9 mouse cellular contexts compared by ENCODE assay signal in the genomic region with DNA sequence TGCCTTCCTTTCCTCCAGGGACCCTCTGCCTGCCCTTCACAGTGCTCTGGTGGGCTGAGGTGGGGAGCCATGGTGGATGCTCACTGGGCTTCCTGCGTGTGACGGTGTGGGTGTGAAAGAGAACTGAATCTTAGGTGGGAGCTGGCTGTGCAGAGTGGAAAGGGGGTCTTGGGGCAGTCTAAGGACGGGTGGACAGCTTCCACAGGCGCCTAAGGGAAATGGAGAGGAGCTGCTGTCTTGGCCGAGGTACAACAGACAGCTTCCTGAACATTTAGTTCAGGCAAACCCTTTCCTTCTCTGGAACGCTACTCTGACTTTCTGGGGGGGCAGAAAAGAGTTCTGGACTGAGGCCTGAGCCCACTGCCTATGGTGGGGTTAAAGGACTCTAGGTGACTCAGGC. TPM values are rescaled to one million over a fixed set of nuclear protein-coding genes. Genes with fewer than 3 reads are reported as not detected.
DNase-seq lines count a peak whose midpoint lies in the region; ATAC-seq and TF ChIP-seq lines count a peak whose summit lies in the region.
"Had no signal": no experiment of that assay in that cellular context is flagged by ENCODE, and none has a peak within 500 bp of the region (broad histone marks: within the 10 kb centered on the region; RNA-seq: fewer than 3 reads in every experiment).

No protein-coding gene starts in this region.

- no peaks in the 10 kb centered on the region for H3K79me2 ChIP-seq in myocyte (ENCODE audit: control insufficient read depth, insufficient read depth)

- H3K27ac ChIP-seq in gastrocnemius, adult 2 months = peak overlapping the region; percentile 100
- H3K27ac ChIP-seq in intestine, embryonic 15.5 days = 0 out of 2 replicates have a peak overlapping the region, but pooled peaks have one; percentile 74

- 61% methylated on average over 6 of the region's 6 CpGs for WGBS in intestine, embryonic 15.5 days

- peak overlapping the region; percentile 75 for H3K4me2 ChIP-seq in intestine, embryonic 15.5 days (replicated peaks)
- H3K4me2 ChIP-seq in myocyte (ENCODE audit: low read depth) = peak overlapping the region; percentile 94

- intact Hi-C loops in gastrocnemius, adult 2 months (cut with DNase I) = no loop called here

- peaks cover 64% of the 10 kb centered on the region for H3K4me1 ChIP-seq in megakaryocyte, embryonic 14.5 days
- H3K4me1 ChIP-seq in intestine, embryonic 15.5 days (replicated peaks) = peaks cover 30% of the 10 kb centered on the region

- H3K27me3 ChIP-seq in megakaryocyte, embryonic 14.5 days (replicated peaks) = no peaks in the 10 kb centered on the region
- H3K27me3 ChIP-seq in intestine, embryonic 15.5 days (replicated peaks) = no peaks in the 10 kb centered on the region
- no peaks in the 10 kb centered on the region for H3K27me3 ChIP-seq in myocyte (ENCODE audit: control insufficient read depth, insufficient read depth, insufficient read length)

- peaks cover 26% of the 10 kb centered on the region for H3K36me3 ChIP-seq in megakaryocyte, embryonic 14.5 days (replicated peaks; ENCODE audit: low read length)
- H3K36me3 ChIP-seq in intestine, embryonic 15.5 days = peaks cover 3% of the 10 kb centered on the region
- H3K36me3 ChIP-seq in myocyte (ENCODE audit: control insufficient read depth, insufficient read depth) = no peaks in the 10 kb centered on the region

- ATAC-seq in megakaryocyte, adult 5-6 weeks (ENCODE audit: poor library complexity, severe bottlenecking) = no peak
- ATAC-seq in intestine, embryonic 15.5 days = no peak

- TF ChIP-seq POLR2A in myocyte (IDR thresholded peaks at IDR 0.05; ENCODE audit: insufficient read length, low read depth) = no peak

- H3K9me3 ChIP-seq in megakaryocyte, embryonic 14.5 days = no peaks in the 10 kb centered on the region
- H3K9me3 ChIP-seq in intestine, embryonic 15.5 days = no peaks in the 10 kb centered on the region

- no peak overlapping the region; the same call in 1 of the 2 replicates for H3K9ac ChIP-seq in intestine, embryonic 15.5 days

- no peak for DNase-seq in gastrocnemius, adult 2 months
- DNase-seq in gastrocnemius, postnatal 10 days = no peak
- no peak for DNase-seq in layer of hippocampus, adult 18-20 months (ENCODE audit: low spot score in 2 of 2)
- no peak for DNase-seq in B cell, adult 2 months
- DNase-seq: cerebellum, postnatal 36 days had no signal

- H3ac ChIP-seq in myocyte (ENCODE audit: control insufficient read depth, insufficient read length) = no peak overlapping the region

- no peak for TF ChIP-seq CTCF in gastrocnemius, adult 2 months (IDR thresholded peaks at IDR 0.05)

- H3K4me3 ChIP-seq in gastrocnemius, adult 2 months = peak overlapping the region; percentile 88
- peak overlapping the region; percentile 95 for H3K4me3 ChIP-seq in megakaryocyte, embryonic 14.5 days (replicated peaks)
- 0 out of 2 replicates have a peak overlapping the region, but pooled peaks have one; percentile 5 for H3K4me3 ChIP-seq in intestine, embryonic 15.5 days (replicated peaks)
- H3K4me3 ChIP-seq in myocyte = no peak overlapping the region

TF ChIP-seq in myocyte, 11 proteins besides CTCF, POLR2A, EP300 and RAD21:
- no peak for TF ChIP-seq CEBPB (IDR thresholded peaks at IDR 0.05; ENCODE audit: insufficient read depth, poor library complexity, severe bottlenecking)
- TF ChIP-seq MYOD1 (IDR thresholded peaks at IDR 0.05; ENCODE audit: control insufficient read depth in 1 of 3, insufficient read length in 2 of 3, low read depth in 2 of 3) = no peak
- no peak for TF ChIP-seq MYOG (IDR thresholded peaks at IDR 0.05; ENCODE audit: control insufficient read depth in 1 of 3, insufficient read depth in 1 of 3, insufficient read length in 2 of 3, low read depth in 2 of 3)
- TF ChIP-seq MAX (IDR thresholded peaks at IDR 0.05; ENCODE audit: low read depth) = no peak
- no peak for TF ChIP-seq TCF12 (IDR thresholded peaks at IDR 0.05; ENCODE audit: insufficient read depth, poor library complexity, severe bottlenecking)
- TF ChIP-seq SRF (IDR thresholded peaks at IDR 0.05; ENCODE audit: control insufficient read depth, insufficient read length, low read depth) = no peak
- TF ChIP-seq REST (IDR thresholded peaks at IDR 0.05; ENCODE audit: insufficient read depth, insufficient read length) = no peak
- TF ChIP-seq TCF3 (IDR thresholded peaks at IDR 0.05; ENCODE audit: insufficient read length, low read depth) = no peak
- no peak for TF ChIP-seq POLR2AphosphoS2 (IDR thresholded peaks at IDR 0.05; ENCODE audit: insufficient read length, low read depth)
- no peak for TF ChIP-seq E2F4 (IDR thresholded peaks at IDR 0.05; ENCODE audit: insufficient read depth)
- TF ChIP-seq USF1 (IDR thresholded peaks at IDR 0.05; ENCODE audit: low read depth) = no peak

RNA-seq across cellular contexts. Expression of a gene that starts 2.0 kb away (rescaled TPM):
- total RNA-seq in gastrocnemius, adult 2 months (2021) = 10 to 100 TPM; 18.5 to 19.4 TPM
- total RNA-seq in gastrocnemius, postnatal 10 days (2021) = 10 to 100 TPM; 14.6 to 15.9 TPM
- 11.0 and 12.8 TPM in 2 replicates for polyA plus RNA-seq in megakaryocyte, embryonic 14.5 days (2012; ENCODE audit: insufficient read depth, low replicate concordance)
- 56.6 and 60.7 TPM in 2 replicates for total RNA-seq in megakaryocyte, adult 5-6 weeks (2015)
- 24.3 and 43.1 TPM in 2 replicates for total RNA-seq in megakaryocyte, adult 5-6 weeks (2017)
- 8.0 and 9.3 TPM in 2 replicates for polyA plus RNA-seq in intestine, embryonic 15.5 days (2015; fragmentation: Nextera tagmentation; extraction: Ambion mirVana)
- polyA plus RNA-seq in myocyte (2012; fragmentation: generic; extraction: Trizol) = 12.7 TPM
- total RNA-seq in layer of hippocampus, adult 18-20 months (2021) = 10 to 100 TPM; 14.1 to 15.6 TPM
